Mouse (Mus musculus) hindbrain, embryonic 11.5 days (tissue): Measurements from ENCODE around the gene Nmd3. TPM values are rescaled to one million over a fixed set of nuclear protein-coding genes. Genes with fewer than 3 reads are reported as not detected.

ENCODE experiments used
- ATAC-seq: fragments of 200-750 bp; cut with Nextera tagmentation; 2 replicates; pipeline ENCODE4 v1.8.0; 2017; ENCODE audit warnings: mild to moderate bottlenecking, moderate TSS enrichment, moderate library complexity; ENCODE audit not compliant: low FRiP score
- DNase-seq: peaks from one replicate; pipeline ENCODE4 v3.0.0-alpha.2; 2015; ENCODE audit warnings: low spot score
- H3K27ac ChIP-seq: fragments of 300-500 bp; sonication (generic); 2 replicates; pipeline ENCODE4 v1.5.1; 2014; ENCODE audit warnings: mild to moderate bottlenecking, low read depth, low read length
- H3K27me3 ChIP-seq: fragments of 300-500 bp; sonication (generic); 2 replicates; pipeline ENCODE4 v1.6.1; 2014; ENCODE audit warnings: mild to moderate bottlenecking, low read length, moderate library complexity, mixed read lengths; ENCODE audit not compliant: control insufficient read depth, insufficient read depth
- H3K36me3 ChIP-seq: fragments of 300-500 bp; sonication (generic); 2 replicates; pipeline ENCODE4 v1.6.1; 2014; ENCODE audit warnings: mild to moderate bottlenecking, low read length, moderate library complexity, mixed read lengths; ENCODE audit not compliant: control insufficient read depth, insufficient read depth
- H3K4me1 ChIP-seq: fragments of 300-500 bp; sonication (generic); replicated peaks from 2 replicates; pipeline ENCODE4 v1.6.1; 2014; ENCODE audit warnings: low read length, mixed read lengths; ENCODE audit not compliant: control insufficient read depth, insufficient read depth
- H3K4me2 ChIP-seq: fragments of 300-500 bp; sonication (generic); replicated peaks from 2 replicates; pipeline ENCODE4 v1.6.1; 2014; ENCODE audit warnings: mild to moderate bottlenecking, low read depth, low read length
- H3K4me3 ChIP-seq: fragments of 300-500 bp; sonication (generic); 2 replicates; pipeline ENCODE4 v1.5.1; 2014; ENCODE audit warnings: low read depth, low read length
- H3K9ac ChIP-seq: fragments of 300-500 bp; sonication (generic); 2 replicates; pipeline ENCODE4 v1.6.1; 2014; ENCODE audit warnings: low read depth, low read length
- H3K9me3 ChIP-seq: fragments of 300-500 bp; sonication (generic); 2 replicates; pipeline ENCODE4 v1.6.1; 2016; ENCODE audit warnings: low read length; ENCODE audit not compliant: control insufficient read depth
- WGBS: fragments of 180-500 bp; shearing (Covaris S2); extraction: QIAGEN DNeasy Blood & Tissue Kit; methylation state at CpG from one replicate; pipeline ENCODE4 v1.1.7; 2014; 5-methylcytosine and 5-hydroxymethylcytosine counted together
- polyA plus RNA-seq: library from polyadenylated mRNA; unstranded; fragments of >200 nt; fragmentation: Nextera tagmentation; extraction: Ambion mirVana; gene quantifications from 2 replicates; pipeline ENCODE4 v1.2.1, GENCODE M21; 2014

Nmd3 gene
- polyA plus RNA-seq, 1 experiment from 2014 or later = 139 TPM

GRCm38 (mm10) chr3:69757456-69757855, 35.7 kb downstream of the Nmd3 start:
- H3K36me3 ChIP-seq = no peaks in the 10 kb centered on the region
- ATAC-seq = no peak
- WGBS = 93% methylated on average over 1 of the region's 1 CpGs
- H3K27me3 ChIP-seq = no peaks in the 10 kb centered on the region
- no peak overlapping the region for H3K4me2 ChIP-seq
- H3K9ac ChIP-seq = no peak overlapping the region
- H3K4me3 ChIP-seq = no peak overlapping the region
- no peak for DNase-seq
- H3K27ac ChIP-seq = no peak overlapping the region
- H3K4me1 ChIP-seq = no peaks in the 10 kb centered on the region
- H3K9me3 ChIP-seq = no peaks in the 10 kb centered on the region

DNA sequence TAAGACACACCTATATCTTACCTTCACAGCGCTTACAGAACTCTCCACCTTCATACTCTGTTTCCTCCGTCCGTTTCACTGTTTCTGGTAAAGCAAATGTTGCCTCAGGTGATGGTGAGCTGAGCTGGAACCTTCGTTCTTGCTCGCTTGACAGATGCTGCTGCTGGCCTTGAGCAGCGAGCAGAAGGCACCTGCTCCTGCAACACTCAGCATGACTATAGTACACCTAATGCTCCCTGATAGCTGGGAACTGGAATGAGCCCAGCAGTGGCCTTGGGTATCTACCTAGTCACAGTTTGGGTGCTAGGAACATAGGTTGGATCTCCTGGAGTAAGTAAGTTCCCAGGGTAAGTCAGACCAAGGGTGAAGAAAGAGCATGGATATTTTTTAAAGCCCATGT, 38.3 kb downstream of the Nmd3 start:
- ATAC-seq = no peak

DNA sequence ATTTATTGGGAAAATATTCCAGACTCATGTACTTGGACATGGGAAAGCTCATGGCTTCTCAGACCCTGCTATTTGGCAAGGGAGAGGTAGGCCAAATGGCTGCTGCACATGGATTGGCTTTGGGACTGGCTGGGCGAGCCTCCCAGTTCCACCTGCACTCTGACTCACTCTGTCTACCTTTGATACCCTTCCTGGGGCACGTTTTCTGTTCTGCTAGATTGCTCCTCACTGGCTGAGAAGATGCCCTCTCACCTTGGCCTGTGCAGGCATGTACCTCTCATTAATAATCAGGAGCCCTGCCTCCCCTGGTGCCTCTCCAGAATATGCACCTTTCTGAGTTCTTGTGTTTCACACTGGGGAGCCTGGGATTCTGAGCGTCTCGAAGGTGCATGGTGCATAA, 39.4 kb downstream of the Nmd3 start:
- H3K27ac ChIP-seq = no peak overlapping the region
- DNase-seq = no peak
- H3K4me2 ChIP-seq = no peak overlapping the region
- 79% methylated on average over 4 of the region's 4 CpGs for WGBS
- no peaks in the 10 kb centered on the region for H3K9me3 ChIP-seq
- H3K36me3 ChIP-seq = no peaks in the 10 kb centered on the region
- no peaks in the 10 kb centered on the region for H3K27me3 ChIP-seq
- H3K4me3 ChIP-seq = no peak overlapping the region
- H3K4me1 ChIP-seq = no peaks in the 10 kb centered on the region
- ATAC-seq = no peak
- H3K9ac ChIP-seq = no peak overlapping the region

More for the DNA sequence above, 38.3 kb downstream of the Nmd3 start:
- H3K27ac ChIP-seq = no peak overlapping the region
- H3K4me1 ChIP-seq = no peaks in the 10 kb centered on the region
- H3K4me3 ChIP-seq = no peak overlapping the region
- H3K9me3 ChIP-seq = no peaks in the 10 kb centered on the region
- no peak for DNase-seq
- H3K27me3 ChIP-seq = no peaks in the 10 kb centered on the region
- 94% methylated on average over 6 of the region's 6 CpGs for WGBS
- no peaks in the 10 kb centered on the region for H3K36me3 ChIP-seq
- H3K9ac ChIP-seq = no peak overlapping the region
- H3K4me2 ChIP-seq = no peak overlapping the region

GRCm38 (mm10) chr3:69762838-69763368, 41.1 kb downstream of the Nmd3 start:
- H3K4me2 ChIP-seq = no peak overlapping the region
- H3K4me3 ChIP-seq = no peak overlapping the region
- no peaks in the 10 kb centered on the region for H3K9me3 ChIP-seq
- no peaks in the 10 kb centered on the region for H3K27me3 ChIP-seq
- WGBS = 87% methylated on average over 6 of the region's 6 CpGs
- DNase-seq (no peak), ATAC-seq (no peak)
- H3K4me1 ChIP-seq = no peaks in the 10 kb centered on the region
- H3K9ac ChIP-seq = no peak overlapping the region
- no peaks in the 10 kb centered on the region for H3K36me3 ChIP-seq
- no peak overlapping the region for H3K27ac ChIP-seq

GRCm38 (mm10) chr3:69763630-69764565, 42.1 kb downstream of the Nmd3 start:
- Histone ChIP-seq H3K36me3 (no peaks in the 10 kb centered on the region), H3K27me3 (no peaks in the 10 kb centered on the region), H3K9ac (no peak overlapping the region), H3K4me1 (no peaks in the 10 kb centered on the region), H3K4me3 (no peak overlapping the region), H3K9me3 (no peaks in the 10 kb centered on the region), H3K4me2 (no peak overlapping the region), H3K27ac (no peak overlapping the region)
- 91% methylated on average over 21 of the region's 21 CpGs for WGBS
- DNase-seq (no peak), ATAC-seq (no peak)

GRCm38 (mm10) chr3:69765206-69765605, 43.4 kb downstream of the Nmd3 start:
- Histone ChIP-seq H3K27me3 (no peaks in the 10 kb centered on the region), H3K4me3 (no peak overlapping the region), H3K36me3 (no peaks in the 10 kb centered on the region), H3K27ac (no peak overlapping the region), H3K4me1 (no peaks in the 10 kb centered on the region), H3K4me2 (no peak overlapping the region), H3K9ac (no peak overlapping the region), H3K9me3 (no peaks in the 10 kb centered on the region)
- 93% methylated on average over 11 of the region's 11 CpGs for WGBS
- ATAC-seq = no peak
- no peak for DNase-seq

GRCm38 (mm10) chr3:69769150-69769549, 47.4 kb downstream of the Nmd3 start:
- H3K4me1 ChIP-seq = no peaks in the 10 kb centered on the region
- WGBS = 97% methylated on average over 4 of the region's 4 CpGs
- H3K27ac ChIP-seq = no peak overlapping the region
- ATAC-seq = no peak
- no peaks in the 10 kb centered on the region for H3K27me3 ChIP-seq
- H3K9ac ChIP-seq = no peak overlapping the region
- H3K36me3 ChIP-seq = no peaks in the 10 kb centered on the region
- H3K9me3 ChIP-seq = no peaks in the 10 kb centered on the region
- no peak for DNase-seq
- no peak overlapping the region for H3K4me3 ChIP-seq
- H3K4me2 ChIP-seq = no peak overlapping the region

GRCm38 (mm10) chr3:69773356-69773755, 51.6 kb downstream of the Nmd3 start:
- no peaks in the 10 kb centered on the region for H3K9me3 ChIP-seq
- no peak overlapping the region for H3K4me3 ChIP-seq
- no peaks in the 10 kb centered on the region for H3K4me1 ChIP-seq
- no peak overlapping the region for H3K4me2 ChIP-seq
- no peaks in the 10 kb centered on the region for H3K36me3 ChIP-seq
- H3K9ac ChIP-seq = no peak overlapping the region
- 95% methylated on average over 4 of the region's 4 CpGs for WGBS
- ATAC-seq (no peak), DNase-seq (no peak)
- no peak overlapping the region for H3K27ac ChIP-seq
- H3K27me3 ChIP-seq = no peaks in the 10 kb centered on the region

DNA sequence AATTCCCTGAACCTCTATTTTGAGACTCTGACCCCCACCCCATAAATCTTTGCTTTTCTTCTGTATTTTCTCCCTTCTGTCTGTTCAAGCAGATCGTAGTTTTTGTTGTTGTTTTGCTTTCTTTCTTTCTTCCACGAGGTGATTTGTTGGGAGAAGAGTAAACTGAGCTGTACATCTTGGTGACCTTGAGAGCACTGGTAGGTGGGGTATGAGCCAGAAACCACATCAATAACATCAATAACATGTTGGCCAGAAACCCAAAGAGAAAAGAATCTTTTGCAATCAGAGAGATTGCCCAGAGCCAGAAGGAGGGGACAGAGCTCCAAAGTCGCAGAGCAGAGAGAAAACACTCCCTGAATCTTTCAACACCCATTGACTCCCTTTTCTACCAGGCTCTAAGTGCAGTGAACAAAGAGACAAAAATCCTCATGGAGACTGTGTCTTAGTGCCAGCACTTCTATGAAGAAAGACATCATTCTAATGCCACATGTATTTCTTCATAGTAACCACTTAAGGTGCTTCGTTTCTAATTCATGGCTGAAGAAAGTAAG, 57.5 kb downstream of the Nmd3 start:
- H3K9ac ChIP-seq = no peak overlapping the region
- H3K27me3 ChIP-seq = no peaks in the 10 kb centered on the region
- ATAC-seq = no peak
- WGBS = 79% methylated on average over 4 of the region's 4 CpGs
- no peak for DNase-seq
- H3K36me3 ChIP-seq = no peaks in the 10 kb centered on the region
- H3K9me3 ChIP-seq = no peaks in the 10 kb centered on the region
- no peak overlapping the region for H3K4me3 ChIP-seq
- no peak overlapping the region for H3K27ac ChIP-seq
- H3K4me2 ChIP-seq = no peak overlapping the region
- no peaks in the 10 kb centered on the region for H3K4me1 ChIP-seq
